Mouse (Mus musculus) heart, embryonic 11.5 days (tissue): ENCODE results near the gene C2cd4c. TPM values are rescaled to one million over a fixed set of nuclear protein-coding genes. Genes with fewer than 3 reads are reported as not detected.

Experiments
- ATAC-seq: fragments of 200-750 bp; cut with Nextera tagmentation; replicated peaks from 2 replicates; pipeline ENCODE4 v1.8.0; 2017; ENCODE audit warnings: moderate library complexity; ENCODE audit not compliant: insufficient number of reproducible peaks, low FRiP score, low TSS enrichment
- H3K27ac ChIP-seq: fragments of 300-500 bp; sonication (generic); 2 replicates; pipeline ENCODE4 v1.5.1; 2014; ENCODE audit warnings: mild to moderate bottlenecking, low read depth, low read length
- H3K27me3 ChIP-seq: fragments of 300-500 bp; sonication (generic); 2 replicates; pipeline ENCODE4 v1.6.1; 2014; ENCODE audit warnings: mild to moderate bottlenecking, low read length, mixed read lengths; ENCODE audit not compliant: control insufficient read depth, insufficient read depth
- H3K36me3 ChIP-seq: fragments of 300-500 bp; sonication (generic); 2 replicates; pipeline ENCODE4 v1.6.1; 2014; ENCODE audit warnings: mild to moderate bottlenecking, low read length, moderate library complexity, mixed read lengths; ENCODE audit not compliant: control insufficient read depth, insufficient read depth
- H3K4me1 ChIP-seq: fragments of 300-500 bp; sonication (generic); 2 replicates; pipeline ENCODE4 v1.6.1; 2014; ENCODE audit warnings: low read length; ENCODE audit not compliant: control insufficient read depth, insufficient read depth
- H3K4me2 ChIP-seq: fragments of 300-500 bp; sonication (generic); 2 replicates; pipeline ENCODE4 v1.6.1; 2014; ENCODE audit warnings: mild to moderate bottlenecking, moderate library complexity
- H3K4me3 ChIP-seq: fragments of 300-500 bp; sonication (generic); 2 replicates; pipeline ENCODE4 v1.5.1; 2014; ENCODE audit warnings: low read depth, low read length
- H3K9ac ChIP-seq: fragments of 300-500 bp; sonication (generic); 2 replicates; pipeline ENCODE4 v1.6.1; 2014; ENCODE audit warnings: mild to moderate bottlenecking, low read depth, low read length, moderate library complexity
- H3K9me3 ChIP-seq: fragments of 300-500 bp; sonication (generic); replicated peaks from 2 replicates; pipeline ENCODE4 v1.6.1; 2016; ENCODE audit warnings: low read length; ENCODE audit not compliant: control insufficient read depth
- WGBS: fragments of 180-500 bp; shearing (Covaris S2); extraction: QIAGEN DNeasy Blood & Tissue Kit; methylation state at CpG from one replicate; pipeline ENCODE4 v1.1.7; 2014; ENCODE audit not compliant: insufficient replicate concordance; 5-methylcytosine and 5-hydroxymethylcytosine counted together
- polyA plus RNA-seq: library from polyadenylated mRNA; unstranded; fragments of >200 nt; fragmentation: Nextera tagmentation; extraction: Ambion mirVana; gene quantifications from 2 replicates; pipeline ENCODE4 v1.2.1, GENCODE M21; 2014

Gene C2cd4c
- polyA plus RNA-seq, 1 experiment from 2014 or later: not detected

DNA sequence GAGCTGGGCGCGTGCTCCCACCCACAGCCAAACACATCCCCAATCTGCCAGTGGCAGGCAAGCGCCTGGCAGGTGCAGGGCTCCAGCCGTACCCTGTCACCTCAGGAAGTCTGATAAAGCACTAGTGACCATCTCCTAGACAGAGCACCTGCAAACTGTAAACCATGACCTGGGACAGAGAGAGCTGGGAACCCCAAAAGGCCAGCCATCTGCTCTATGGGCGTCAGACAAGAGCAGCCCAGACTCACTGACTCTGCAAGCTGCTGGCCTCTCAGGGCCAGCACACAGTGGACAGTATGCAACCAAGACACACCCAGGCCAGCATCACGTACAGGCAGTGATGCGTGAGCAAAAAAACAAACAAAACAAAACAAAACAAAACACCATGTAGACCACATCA lies 34.9 kb downstream of the C2cd4c start:
- H3K4me3 ChIP-seq: no peak overlapping the region
- H3K9ac ChIP-seq: no peak overlapping the region
- no peak overlapping the region for H3K4me2 ChIP-seq
- no peak for ATAC-seq
- H3K27ac ChIP-seq: no peak overlapping the region
- no peaks in the 10 kb centered on the region for H3K9me3 ChIP-seq
- H3K36me3 ChIP-seq: no peaks in the 10 kb centered on the region
- peaks cover 6% of the 10 kb centered on the region; the same call in 1 of the 2 replicates for H3K27me3 ChIP-seq
- WGBS: 76% methylated on average over 7 of the region's 7 CpGs
- H3K4me1 ChIP-seq: no peaks in the 10 kb centered on the region

DNA sequence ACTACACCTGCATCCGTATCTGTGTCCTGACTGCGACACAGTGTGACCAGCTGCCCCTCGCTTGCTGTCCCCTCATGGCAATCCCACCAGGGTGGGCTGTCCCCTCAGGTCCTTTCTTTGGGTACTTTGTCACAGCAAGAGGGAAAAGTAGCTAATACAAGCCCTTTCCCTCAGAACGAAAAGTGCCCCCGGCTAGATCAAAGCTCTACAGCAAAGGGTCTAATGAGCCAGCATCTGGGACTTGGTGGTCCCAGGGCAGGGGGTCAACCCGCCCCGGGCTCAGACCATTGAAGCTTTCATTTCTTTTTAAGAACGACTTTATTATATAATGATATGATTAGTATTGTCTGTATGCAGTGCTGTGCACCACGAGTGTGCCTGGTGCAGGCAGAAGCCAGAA lies 35.5 kb downstream of the C2cd4c start:
- no peak overlapping the region for H3K4me2 ChIP-seq
- ATAC-seq: no peak
- H3K27ac ChIP-seq: no peak overlapping the region
- WGBS: 69% methylated on average over 9 of the region's 9 CpGs
- no peak overlapping the region for H3K9ac ChIP-seq
- H3K9me3 ChIP-seq: no peaks in the 10 kb centered on the region
- no peak overlapping the region for H3K4me3 ChIP-seq
- H3K36me3 ChIP-seq: no peaks in the 10 kb centered on the region
- peaks cover 6% of the 10 kb centered on the region; the same call in 1 of the 2 replicates for H3K27me3 ChIP-seq
- no peaks in the 10 kb centered on the region for H3K4me1 ChIP-seq

DNA sequence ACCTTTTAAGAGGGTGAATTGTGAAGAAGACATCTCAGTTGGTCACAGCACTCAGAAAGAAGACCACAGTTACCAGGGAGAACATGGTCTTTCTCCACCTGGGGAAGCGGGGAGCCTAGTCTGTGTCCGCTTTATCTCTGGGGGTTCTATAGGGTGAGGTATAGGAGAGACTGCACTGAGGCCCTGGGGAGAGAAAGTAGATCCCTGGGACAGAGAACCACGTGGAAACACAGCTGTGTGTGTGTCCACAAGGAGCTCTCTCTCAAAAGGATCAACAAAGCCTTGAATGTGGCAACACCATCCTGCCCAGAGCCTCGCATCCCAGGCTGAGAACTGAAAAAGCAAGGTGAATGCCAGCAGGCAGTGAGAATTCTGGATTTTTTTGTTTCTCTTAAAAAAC lies 36.4 kb downstream of the C2cd4c start:
- no peak overlapping the region for H3K9ac ChIP-seq
- ATAC-seq: no peak
- H3K36me3 ChIP-seq: no peaks in the 10 kb centered on the region
- no peaks in the 10 kb centered on the region for H3K4me1 ChIP-seq
- no peak overlapping the region for H3K27ac ChIP-seq
- WGBS: 69% methylated on average over 4 of the region's 4 CpGs
- H3K4me2 ChIP-seq: no peak overlapping the region
- H3K4me3 ChIP-seq: no peak overlapping the region
- no peaks in the 10 kb centered on the region for H3K9me3 ChIP-seq
- peaks cover 6% of the 10 kb centered on the region; the same call in 1 of the 2 replicates for H3K27me3 ChIP-seq

DNA sequence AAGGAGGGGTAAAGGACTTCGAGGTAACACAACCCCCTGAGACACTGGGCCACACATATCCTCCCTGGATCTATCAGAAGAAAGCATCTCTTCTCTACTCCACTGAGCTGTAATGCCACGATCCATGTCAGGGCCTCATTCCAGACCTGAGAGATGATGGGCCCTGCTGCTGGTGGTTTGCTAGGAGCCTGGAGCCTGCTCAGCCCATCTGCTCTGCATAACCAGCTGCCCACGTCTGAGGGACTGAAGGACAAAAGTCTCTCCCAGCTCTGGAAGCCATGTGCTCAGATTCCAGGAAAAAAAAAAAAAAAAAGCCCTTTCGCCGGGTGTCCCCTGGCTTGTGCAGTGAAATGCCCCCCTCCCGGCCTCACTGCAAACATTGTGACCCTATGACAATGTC lies 38.1 kb downstream of the C2cd4c start:
- H3K27me3 ChIP-seq: peaks cover 6% of the 10 kb centered on the region; the same call in 1 of the 2 replicates
- H3K4me3 ChIP-seq: no peak overlapping the region
- no peaks in the 10 kb centered on the region for H3K9me3 ChIP-seq
- H3K4me2 ChIP-seq: no peak overlapping the region
- H3K36me3 ChIP-seq: no peaks in the 10 kb centered on the region
- ATAC-seq: no peak
- no peak overlapping the region for H3K9ac ChIP-seq
- H3K27ac ChIP-seq: no peak overlapping the region
- 80% methylated on average over 6 of the region's 6 CpGs for WGBS
- no peaks in the 10 kb centered on the region for H3K4me1 ChIP-seq

DNA sequence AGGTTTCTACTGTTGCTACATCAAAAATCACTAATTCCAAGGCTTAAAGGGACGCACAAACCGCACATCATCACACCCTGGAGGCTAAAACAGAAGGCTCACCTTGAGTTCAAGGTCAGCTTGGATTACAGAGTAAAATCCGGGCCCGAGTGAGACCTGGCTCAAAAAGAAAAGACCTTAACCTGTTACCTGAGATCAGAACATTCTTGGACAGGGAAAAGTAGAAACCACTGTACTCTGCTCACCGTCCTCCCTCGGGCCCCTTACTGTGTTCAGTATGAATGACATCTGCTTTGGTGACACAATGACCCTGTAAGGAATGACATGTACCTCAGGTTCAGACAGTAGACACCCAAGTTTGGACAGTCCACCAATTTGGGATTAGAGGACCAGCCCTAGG lies 39.0 kb downstream of the C2cd4c start:
- Histone ChIP-seq H3K4me3 (no peak overlapping the region), H3K27me3 (peaks cover 6% of the 10 kb centered on the region; the same call in 1 of the 2 replicates), H3K27ac (no peak overlapping the region), H3K4me2 (no peak overlapping the region), H3K9ac (no peak overlapping the region), H3K4me1 (no peaks in the 10 kb centered on the region), H3K36me3 (no peaks in the 10 kb centered on the region), H3K9me3 (no peaks in the 10 kb centered on the region)
- no peak for ATAC-seq
- WGBS: 88% methylated on average over 6 of the region's 6 CpGs

DNA sequence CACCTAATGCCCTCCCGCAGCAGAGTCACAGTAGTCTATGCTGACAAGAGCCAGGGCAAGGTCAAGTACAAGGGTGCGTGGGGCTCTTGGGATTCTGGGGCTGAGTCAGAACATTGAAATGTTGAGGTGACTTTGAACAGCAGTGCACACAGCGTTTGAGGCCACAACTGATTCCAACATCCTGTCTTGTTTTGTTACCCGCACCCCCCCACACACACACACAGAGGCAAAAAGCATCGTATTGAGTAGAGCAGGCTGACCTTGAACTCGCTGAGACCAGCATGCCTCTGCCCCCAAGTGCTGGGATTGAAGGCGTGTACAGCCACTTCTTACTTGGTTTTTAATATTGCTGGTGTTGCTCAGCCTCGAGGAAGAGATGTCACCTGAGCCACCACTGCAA lies 39.5 kb downstream of the C2cd4c start:
- H3K9me3 ChIP-seq: no peaks in the 10 kb centered on the region
- peaks cover 6% of the 10 kb centered on the region; the same call in 1 of the 2 replicates for H3K27me3 ChIP-seq
- H3K36me3 ChIP-seq: no peaks in the 10 kb centered on the region
- no peak overlapping the region for H3K4me2 ChIP-seq
- ATAC-seq: no peak
- 74% methylated on average over 8 of the region's 8 CpGs for WGBS
- no peak overlapping the region for H3K9ac ChIP-seq
- H3K4me3 ChIP-seq: no peak overlapping the region
- H3K4me1 ChIP-seq: no peaks in the 10 kb centered on the region
- H3K27ac ChIP-seq: no peak overlapping the region

DNA sequence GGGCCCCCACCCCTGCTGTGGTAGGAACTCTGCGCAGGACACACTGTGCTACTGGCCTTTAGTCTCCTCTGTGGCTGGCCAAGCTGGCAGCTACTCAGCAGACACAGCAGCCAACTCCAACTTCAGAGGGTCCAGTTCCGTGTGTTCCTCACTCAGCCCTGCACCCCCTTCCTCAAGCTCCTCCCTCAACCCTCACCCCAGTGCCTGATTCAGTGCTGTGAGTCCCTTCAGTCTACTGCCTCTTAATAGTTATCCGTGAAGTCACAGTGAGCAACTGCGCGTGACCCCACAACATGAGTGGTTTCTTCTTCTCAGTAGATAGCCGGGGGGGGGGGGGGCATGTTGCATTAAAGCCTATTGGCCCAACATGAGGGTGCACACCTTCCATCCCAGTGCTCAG lies 40.2 kb downstream of the C2cd4c start:
- H3K27ac ChIP-seq: no peak overlapping the region
- H3K9ac ChIP-seq: no peak overlapping the region
- no peaks in the 10 kb centered on the region for H3K36me3 ChIP-seq
- 0 out of 2 replicates have a peak, but pooled peaks cover 1% of the 10 kb centered on the region for H3K27me3 ChIP-seq
- 80% methylated on average over 6 of the region's 6 CpGs for WGBS
- H3K4me1 ChIP-seq: no peaks in the 10 kb centered on the region
- no peaks in the 10 kb centered on the region for H3K9me3 ChIP-seq
- no peak overlapping the region for H3K4me2 ChIP-seq
- no peak overlapping the region for H3K4me3 ChIP-seq
- no peak for ATAC-seq

DNA sequence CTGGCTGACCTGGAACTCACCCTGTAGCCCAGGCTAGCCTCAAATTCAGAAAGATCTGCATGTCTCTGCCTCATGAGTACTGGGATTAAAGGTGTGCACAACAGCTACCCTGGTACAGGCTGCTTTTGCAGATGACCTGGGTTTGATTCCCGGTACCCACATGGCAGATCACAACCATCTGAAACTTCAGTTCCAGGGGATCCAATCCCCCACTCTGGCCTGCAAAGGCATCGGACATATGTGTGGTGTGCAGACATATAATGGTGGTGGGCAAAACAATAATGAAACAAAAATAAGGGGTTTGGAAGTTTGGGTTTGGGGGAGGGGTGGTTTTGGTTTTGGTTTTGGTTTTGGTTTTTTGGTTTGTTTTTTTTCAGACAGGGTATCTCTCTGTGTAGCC lies 42.5 kb downstream of the C2cd4c start:
- Histone ChIP-seq H3K4me1 (no peaks in the 10 kb centered on the region), H3K36me3 (no peaks in the 10 kb centered on the region), H3K9ac (no peak overlapping the region), H3K27ac (no peak overlapping the region), H3K4me2 (no peak overlapping the region), H3K9me3 (no peaks in the 10 kb centered on the region), H3K27me3 (no peaks in the 10 kb centered on the region), H3K4me3 (no peak overlapping the region)
- 87% methylated on average over 2 of the region's 2 CpGs for WGBS
- ATAC-seq: no peak

DNA sequence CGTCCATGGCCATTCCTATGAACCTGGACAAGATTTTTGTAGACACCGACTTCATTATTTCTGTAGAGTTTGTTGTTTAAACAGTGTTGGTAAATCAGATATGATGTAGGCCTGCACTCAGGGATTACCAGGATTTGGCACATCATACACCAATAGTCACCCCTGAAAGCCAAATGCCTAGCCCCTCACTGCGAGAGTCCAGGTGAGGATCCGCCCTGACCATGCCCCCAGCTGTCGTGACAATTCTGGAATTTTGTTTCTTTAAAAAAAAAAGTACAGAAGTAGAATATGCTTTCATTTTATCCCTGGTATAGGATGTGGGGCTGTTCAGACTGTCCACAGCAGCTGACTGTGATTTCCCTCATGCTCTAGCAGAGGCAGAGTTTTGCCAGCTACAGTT lies 43.9 kb downstream of the C2cd4c start:
- H3K9ac ChIP-seq: no peak overlapping the region
- no peaks in the 10 kb centered on the region for H3K36me3 ChIP-seq
- WGBS: 80% methylated on average over 5 of the region's 5 CpGs
- no peak overlapping the region for H3K27ac ChIP-seq
- no peak overlapping the region for H3K4me2 ChIP-seq
- no peaks in the 10 kb centered on the region for H3K9me3 ChIP-seq
- H3K27me3 ChIP-seq: no peaks in the 10 kb centered on the region
- H3K4me3 ChIP-seq: no peak overlapping the region
- no peaks in the 10 kb centered on the region for H3K4me1 ChIP-seq
- ATAC-seq: no peak
